Mouse (Mus musculus) Muller cell, postnatal 12 days (primary cell): ENCODE results near the gene Aldh16a1.

Source experiments
- DNase-seq: peaks from one replicate; pipeline ENCODE4 v3.0.0-alpha.2; 2015; ENCODE audit errors: inconsistent ontology term

Aldh16a1 gene

GRCm38 (mm10) chr7:45091001-45091990, 63.1 kb downstream of the Aldh16a1 start:
- DNase-seq: peak; percentile 75
